In the genomic region with DNA sequence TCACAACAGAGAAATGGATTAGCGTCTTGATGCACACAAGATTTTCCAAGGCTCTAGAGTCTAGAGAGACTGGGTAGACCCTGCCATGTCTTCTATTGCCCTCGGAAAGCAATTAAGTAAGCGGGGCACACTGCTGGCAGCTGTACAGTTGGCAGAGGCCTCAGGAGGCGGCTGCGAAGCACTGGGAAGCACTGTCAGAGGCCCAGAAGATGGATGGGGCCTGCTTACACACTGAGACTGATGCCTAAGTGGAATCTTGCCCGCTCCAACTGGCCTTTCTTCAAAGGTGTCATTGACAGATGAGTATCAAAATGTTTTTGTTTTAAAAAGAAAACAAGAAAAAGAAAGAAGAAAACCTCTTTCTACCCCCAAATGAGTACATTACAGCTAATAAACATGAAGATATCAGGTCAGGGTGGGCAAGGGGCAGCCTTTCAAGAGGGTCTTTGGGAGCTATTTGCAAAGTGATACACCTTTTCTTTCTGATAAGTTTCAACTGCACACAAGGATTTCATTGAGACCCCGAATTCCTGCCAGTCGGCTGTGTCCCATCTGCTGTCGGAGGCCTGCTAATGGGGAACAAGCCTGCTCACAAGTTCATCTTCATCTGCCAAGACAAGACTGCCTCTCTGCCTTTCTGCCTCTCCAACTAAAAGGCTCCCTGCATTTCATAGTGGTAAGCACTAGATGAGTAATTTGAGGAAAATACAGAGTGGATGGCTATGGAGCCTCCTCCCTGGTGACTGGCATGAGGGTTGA, we compare ENCODE assay signal across 14 mouse cellular contexts. TPM values are rescaled to one million over a fixed set of nuclear protein-coding genes. Genes with fewer than 3 reads are reported as not detected.
DNase-seq lines count a peak whose midpoint lies in the region; ATAC-seq and TF ChIP-seq lines count a peak whose summit lies in the region.
"Had no signal": no experiment of that assay in that cellular context is flagged by ENCODE, and none has a peak within 500 bp of the region (broad histone marks: within the 10 kb centered on the region; RNA-seq: fewer than 3 reads in every experiment).

No protein-coding gene starts in this region.

- H3K9me3 ChIP-seq in heart, postnatal 0 days (replicated peaks; ENCODE audit: control insufficient read depth, low read length): no peaks in the 10 kb centered on the region
- no peaks in the 10 kb centered on the region for H3K9me3 ChIP-seq in neural tube, embryonic 15.5 days (replicated peaks)

- H3K27ac ChIP-seq in heart, postnatal 0 days (ENCODE audit: low read depth): peak overlapping the region; percentile 43
- H3K27ac ChIP-seq in neural tube, embryonic 15.5 days (replicated peaks): peak overlapping the region; percentile 23; the same call in 1 of the 2 replicates
- H3K27ac ChIP-seq: macrophage had no signal

- no peak for TF ChIP-seq EP300 in heart, postnatal 0 days (IDR thresholded peaks at IDR 0.05; ENCODE audit: low read depth)

- no peak overlapping the region for H3K4me3 ChIP-seq in heart, postnatal 0 days (ENCODE audit: low read depth, low read length)
- no peak overlapping the region for H3K4me3 ChIP-seq in neural tube, embryonic 15.5 days (replicated peaks)

- no peak for DNase-seq in heart, postnatal 0 days (ENCODE audit: low spot score)
- DNase-seq in heart, postnatal 25 days (ENCODE audit: low spot score): no peak
- peak; percentile 19 for DNase-seq in ovary, adult 18-20 months (ENCODE audit: low spot score)
- no peak for DNase-seq in ovary, postnatal 10 days (ENCODE audit: low spot score)
- DNase-seq in gastrocnemius, postnatal 25 days: peak; percentile 16
- no peak for DNase-seq in spleen, adult 18-20 months

- TF ChIP-seq CTCF in heart, postnatal 0 days (IDR thresholded peaks at IDR 0.05; ENCODE audit: low read depth): no peak

- H3K27me3 ChIP-seq in heart, postnatal 0 days (ENCODE audit: control insufficient read depth, insufficient read depth, low read length): no peaks in the 10 kb centered on the region
- H3K27me3 ChIP-seq in neural tube, embryonic 15.5 days (replicated peaks): no peaks in the 10 kb centered on the region

- H3K4me1 ChIP-seq in heart, postnatal 0 days (ENCODE audit: control insufficient read depth, insufficient read depth): peaks cover 4% of the 10 kb centered on the region; the same call in 1 of the 2 replicates
- peaks cover 9% of the 10 kb centered on the region; the same call in 1 of the 2 replicates for H3K4me1 ChIP-seq in neural tube, embryonic 15.5 days

- H3K4me2 ChIP-seq in heart, postnatal 0 days (ENCODE audit: low read depth, low read length): no peak overlapping the region
- no peak overlapping the region for H3K4me2 ChIP-seq in neural tube, embryonic 15.5 days

- no peaks in the 10 kb centered on the region for H3K36me3 ChIP-seq in heart, postnatal 0 days (replicated peaks; ENCODE audit: control insufficient read depth, insufficient read depth, low read length)
- H3K36me3 ChIP-seq in neural tube, embryonic 15.5 days: no peaks in the 10 kb centered on the region
- H3K36me3 ChIP-seq: G1E had no signal

- H3K9ac ChIP-seq in heart, postnatal 0 days (replicated peaks; ENCODE audit: low read depth, low read length): no peak overlapping the region
- H3K9ac ChIP-seq in neural tube, embryonic 15.5 days (replicated peaks): no peak overlapping the region

- intact Hi-C loops in heart, postnatal 25 days (cut with DNase I): no loop called here

- ATAC-seq in heart, postnatal 0 days (ENCODE audit: insufficient read depth, low read depth): no peak
- ATAC-seq in neural tube, embryonic 15.5 days (ENCODE audit: low FRiP score): peak; percentile 86
- ATAC-seq: intestine, embryonic 16.5 days had no signal

- 65% methylated on average over 9 of the region's 9 CpGs for WGBS in heart, postnatal 0 days
- WGBS in neural tube, embryonic 15.5 days: 28% methylated on average over 9 of the region's 9 CpGs

RNA-seq across cellular contexts. Expression of gene Lrtm1, which starts 22.8 kb away (rescaled TPM):
- total RNA-seq in heart, postnatal 0 days (2014; rRNA removed; ENCODE audit: low replicate concordance): 4.2 and 4.8 TPM in 2 replicates
- 3.2 and 4.8 TPM in 2 replicates for polyA plus RNA-seq in heart, postnatal 0 days (2015; fragmentation: Nextera tagmentation; extraction: Ambion mirVana)
- 100 to 1,000 TPM; 171 to 183 TPM for total RNA-seq in heart, postnatal 25 days (2021)
- 10 to 100 TPM; 27.1 to 34.6 TPM for total RNA-seq in gastrocnemius, postnatal 25 days (2021)
- polyA plus RNA-seq in neural tube, embryonic 15.5 days (2015; fragmentation: Nextera tagmentation; extraction: Ambion mirVana): 0.14 and 0.37 TPM in 2 replicates
- total RNA-seq: left cerebral cortex, postnatal 25 days; neutrophil, adult 5-6 weeks had no signal
- polyA plus RNA-seq: cortical plate, adult 2 months; G1E; intestine, embryonic 16.5 days; macrophage; stomach, embryonic 14.5 days had no signal

Comparison
In these comparisons a context has a peak if more than half of its experiments do, and no peak if none do; other contexts are left out.
1. DNase-seq: peak in ovary, adult 18-20 months (single experiment) and gastrocnemius, postnatal 25 days (single experiment); none in heart, postnatal 0 days (single experiment), heart, postnatal 25 days (single experiment), ovary, postnatal 10 days (single experiment) and spleen, adult 18-20 months (0 of 2).
2. RNA of gene Lrtm1, which starts 22.8 kb away (total RNA-seq): 171 to 183 TPM in heart, postnatal 25 days; 27.1 to 34.6 TPM in gastrocnemius, postnatal 25 days and 4.2 to 4.8 TPM in heart, postnatal 0 days; every median in the first group is over 4 times any median in the second.